Mouse (Mus musculus) neural tube, embryonic 14.5 days (tissue): ENCODE measurements around the gene Abcf2. TPM values are rescaled to one million over a fixed set of nuclear protein-coding genes. Genes with fewer than 3 reads are reported as not detected.

Experiments
- ATAC-seq: fragments of 200-750 bp; cut with Nextera tagmentation; 2 replicates; pipeline ENCODE4 v1.8.0; 2017; ENCODE audit warnings: low read depth, mild to moderate bottlenecking, moderate TSS enrichment, moderate library complexity
- H3K27ac ChIP-seq: fragments of 300-500 bp; sonication (generic); 2 replicates; pipeline ENCODE4 v1.5.1; 2014; ENCODE audit warnings: low read depth, mild to moderate bottlenecking, control low read depth, low read length, moderate library complexity, mixed read lengths
- H3K27me3 ChIP-seq: fragments of 300-500 bp; sonication (generic); 2 replicates; pipeline ENCODE4 v1.6.1; 2014; ENCODE audit warnings: low read length; ENCODE audit not compliant: control insufficient read depth, insufficient read depth
- H3K36me3 ChIP-seq: fragments of 300-500 bp; sonication (generic); 2 replicates; pipeline ENCODE4 v1.6.1; 2014; ENCODE audit warnings: low read length, mixed read lengths; ENCODE audit not compliant: control insufficient read depth, insufficient read depth
- H3K4me1 ChIP-seq: fragments of 300-500 bp; sonication (generic); 2 replicates; pipeline ENCODE4 v1.6.1; 2014; ENCODE audit warnings: low read length; ENCODE audit not compliant: control insufficient read depth, insufficient read depth
- H3K4me2 ChIP-seq: fragments of 300-500 bp; sonication (generic); 2 replicates; pipeline ENCODE4 v1.6.1; 2014; ENCODE audit warnings: mild to moderate bottlenecking, low read depth, low read length, control low read depth
- H3K4me3 ChIP-seq: fragments of 300-500 bp; sonication (generic); 2 replicates; pipeline ENCODE4 v1.5.1; 2014; ENCODE audit warnings: low read depth, low read length, control low read depth, mixed read lengths
- H3K9ac ChIP-seq: fragments of 300-500 bp; sonication (generic); replicated peaks from 2 replicates; pipeline ENCODE4 v1.6.1; 2014; ENCODE audit warnings: low read depth, mild to moderate bottlenecking, control low read depth, low read length, mixed read lengths
- H3K9me3 ChIP-seq: fragments of 300-500 bp; sonication (generic); 2 replicates; pipeline ENCODE4 v1.6.1; 2016; ENCODE audit warnings: low read length; ENCODE audit not compliant: control insufficient read depth
- WGBS: fragments of 180-500 bp; shearing (Covaris S2); extraction: QIAGEN DNeasy Blood & Tissue Kit; methylation state at CpG from one replicate; pipeline ENCODE4 v1.1.7; 2014; 5-methylcytosine and 5-hydroxymethylcytosine counted together
- polyA plus RNA-seq: library from polyadenylated mRNA; unstranded; fragments of >200 nt; fragmentation: Nextera tagmentation; extraction: Ambion mirVana; gene quantifications from 2 replicates; pipeline ENCODE4 v1.2.1, GENCODE M21; 2014

Abcf2 gene
- polyA plus RNA-seq, 1 experiment from 2014 or later, result 80.3 TPM

DNA sequence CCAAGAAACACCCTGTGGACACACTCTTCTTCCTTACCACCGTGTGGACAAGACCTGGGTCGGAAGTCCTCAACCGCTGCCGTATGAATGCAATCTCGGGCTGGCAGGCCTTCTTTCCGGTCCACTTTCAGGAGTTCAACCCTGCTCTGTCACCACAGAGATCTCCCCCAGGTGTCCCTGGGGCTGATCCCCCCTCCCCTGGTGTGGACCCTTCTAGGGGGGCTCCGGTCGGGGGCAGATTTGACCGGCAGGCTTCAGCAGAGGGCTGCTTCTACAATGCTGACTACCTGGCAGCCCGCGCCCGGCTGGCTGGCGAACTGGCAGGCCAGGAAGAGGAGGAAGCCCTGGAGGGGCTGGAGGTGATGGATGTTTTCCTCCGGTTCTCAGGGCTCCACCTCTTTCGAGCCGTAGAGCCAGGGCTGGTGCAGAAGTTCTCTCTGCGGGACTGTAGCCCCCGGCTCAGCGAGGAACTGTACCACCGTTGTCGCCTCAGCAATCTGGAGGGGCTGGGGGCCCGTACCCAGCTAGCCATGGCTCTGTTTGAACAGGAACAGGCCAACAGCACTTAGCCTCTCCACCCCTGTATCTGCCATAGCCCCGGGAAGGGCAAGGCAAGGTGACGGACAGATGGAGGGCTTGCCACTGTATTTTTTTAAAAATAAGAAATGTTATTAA, 14.7 kb upstream of the Abcf2 start:
- ATAC-seq, result no peak
- Histone ChIP-seq H3K4me2 (no peak overlapping the region), H3K27ac (no peak overlapping the region), H3K9me3 (no peaks in the 10 kb centered on the region), H3K27me3 (no peaks in the 10 kb centered on the region), H3K36me3 (peaks cover 47% of the 10 kb centered on the region), H3K4me3 (no peak overlapping the region), H3K9ac (no peak overlapping the region), H3K4me1 (peaks cover 37% of the 10 kb centered on the region)
- 60% methylated on average over 24 of the region's 24 CpGs for WGBS

DNA sequence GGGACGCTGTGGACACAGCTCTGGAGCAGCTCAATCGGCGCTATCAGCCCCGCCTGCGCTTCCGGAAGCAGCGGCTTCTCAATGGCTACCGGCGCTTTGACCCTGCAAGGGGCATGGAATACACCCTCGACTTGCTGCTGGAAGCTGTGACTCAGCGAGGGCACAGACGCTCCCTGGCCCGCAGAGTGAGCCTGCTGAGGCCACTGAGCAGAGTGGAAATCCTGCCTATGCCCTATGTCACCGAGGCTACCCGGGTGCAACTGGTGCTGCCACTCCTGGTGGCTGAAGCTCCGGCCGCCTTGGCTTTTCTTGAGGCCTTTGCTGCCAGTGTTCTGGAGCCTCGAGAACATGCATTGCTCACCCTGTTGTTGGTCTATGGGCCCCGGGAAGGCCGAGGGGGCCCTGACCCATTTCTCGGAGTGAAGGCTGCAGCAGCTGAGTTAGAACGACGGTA, 14.0 kb upstream of the Abcf2 start:
- H3K36me3 ChIP-seq, result peaks cover 47% of the 10 kb centered on the region
- no peaks in the 10 kb centered on the region for H3K27me3 ChIP-seq
- no peak overlapping the region for H3K27ac ChIP-seq
- no peak overlapping the region for H3K9ac ChIP-seq
- no peaks in the 10 kb centered on the region for H3K9me3 ChIP-seq
- H3K4me3 ChIP-seq, result no peak overlapping the region
- 32% methylated on average over 21 of the region's 23 CpGs for WGBS
- peaks cover 30% of the 10 kb centered on the region for H3K4me1 ChIP-seq
- H3K4me2 ChIP-seq, result peak overlapping the region; percentile 16; the same call in 1 of the 2 replicates
- ATAC-seq, result no peak

DNA sequence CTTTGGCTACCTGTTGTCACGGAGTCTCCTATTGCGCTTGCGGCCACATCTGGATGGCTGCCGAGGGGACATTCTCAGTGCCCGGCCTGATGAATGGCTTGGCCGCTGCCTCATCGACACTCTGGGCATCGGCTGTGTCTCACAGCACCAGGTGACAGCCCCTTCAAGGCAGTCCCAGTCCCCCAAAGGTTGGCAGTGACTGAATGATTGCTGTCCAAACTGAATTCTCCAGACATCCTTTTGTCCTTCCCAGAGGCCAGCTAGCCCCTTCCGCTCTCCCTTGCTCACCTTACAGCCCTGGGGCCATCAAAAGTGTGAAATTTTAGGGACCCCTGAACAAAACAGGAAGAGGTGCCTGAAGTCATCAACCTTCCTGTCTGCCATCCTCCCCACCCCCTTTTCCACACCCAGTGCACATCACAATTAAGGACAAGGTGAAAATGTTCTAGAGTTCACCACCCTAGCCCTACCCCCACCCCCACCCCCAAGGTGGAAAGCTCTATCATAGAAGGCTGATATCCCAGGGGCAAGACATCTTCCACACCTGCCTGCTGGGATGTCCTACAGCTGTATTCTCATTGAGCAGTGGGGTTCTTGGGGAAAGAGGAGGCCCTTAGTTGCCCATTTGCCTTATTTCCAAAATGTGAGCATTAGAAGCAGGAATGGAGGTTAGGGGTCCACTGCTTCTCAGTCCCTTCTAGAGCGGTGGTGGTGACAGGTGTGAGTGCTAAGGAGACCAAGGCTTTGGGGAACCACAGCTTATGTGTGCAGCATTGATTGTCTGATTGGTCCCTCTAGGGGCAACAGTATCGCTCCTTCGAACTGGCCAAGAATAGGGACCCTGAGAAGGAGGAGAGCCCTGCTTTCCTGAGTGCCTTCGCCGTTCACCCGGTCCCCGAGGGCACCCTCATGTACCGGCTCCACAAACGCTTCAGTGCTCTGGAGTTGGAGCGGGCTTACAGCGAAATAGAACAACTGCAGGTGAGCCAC, 12.5 kb upstream of the Abcf2 start:
- peaks cover 24% of the 10 kb centered on the region for H3K4me1 ChIP-seq
- ATAC-seq, result no peak
- peaks cover 37% of the 10 kb centered on the region for H3K36me3 ChIP-seq
- 90% methylated on average over 20 of the region's 20 CpGs for WGBS
- no peak overlapping the region for H3K4me3 ChIP-seq
- no peak overlapping the region for H3K9ac ChIP-seq
- no peaks in the 10 kb centered on the region for H3K9me3 ChIP-seq
- H3K27me3 ChIP-seq, result no peaks in the 10 kb centered on the region
- no peak overlapping the region for H3K4me2 ChIP-seq
- H3K27ac ChIP-seq, result no peak overlapping the region

DNA sequence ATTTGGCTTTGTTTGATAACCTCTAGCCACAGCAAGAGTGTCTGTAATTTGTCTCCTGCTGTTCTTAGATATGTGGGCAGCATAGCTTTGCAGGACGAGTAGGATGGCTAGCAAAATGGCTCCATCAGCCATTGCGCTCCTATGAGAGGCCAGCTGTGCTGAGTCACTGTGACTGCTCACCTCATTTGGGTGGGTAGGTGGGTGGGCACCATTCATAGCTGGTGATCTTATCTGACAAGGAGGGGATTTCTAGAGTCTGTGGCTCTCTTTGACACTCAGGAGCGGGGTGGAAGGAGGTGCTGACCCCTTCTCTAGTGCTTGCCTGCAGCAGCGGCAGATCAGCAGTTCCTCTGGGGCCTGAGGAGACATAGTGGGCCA, 9.9 kb upstream of the Abcf2 start:
- Histone ChIP-seq H3K9me3 (no peaks in the 10 kb centered on the region), H3K4me1 (peaks cover 24% of the 10 kb centered on the region), H3K36me3 (peaks cover 18% of the 10 kb centered on the region), H3K27ac (peak overlapping the region; percentile 78), H3K4me3 (peak overlapping the region; percentile 67), H3K27me3 (no peaks in the 10 kb centered on the region), H3K9ac (peak overlapping the region; percentile 87), H3K4me2 (peak overlapping the region; percentile 95)
- 27% methylated on average over 4 of the region's 4 CpGs for WGBS
- peak; percentile 13; the same call in 1 of the 2 replicates for ATAC-seq

DNA sequence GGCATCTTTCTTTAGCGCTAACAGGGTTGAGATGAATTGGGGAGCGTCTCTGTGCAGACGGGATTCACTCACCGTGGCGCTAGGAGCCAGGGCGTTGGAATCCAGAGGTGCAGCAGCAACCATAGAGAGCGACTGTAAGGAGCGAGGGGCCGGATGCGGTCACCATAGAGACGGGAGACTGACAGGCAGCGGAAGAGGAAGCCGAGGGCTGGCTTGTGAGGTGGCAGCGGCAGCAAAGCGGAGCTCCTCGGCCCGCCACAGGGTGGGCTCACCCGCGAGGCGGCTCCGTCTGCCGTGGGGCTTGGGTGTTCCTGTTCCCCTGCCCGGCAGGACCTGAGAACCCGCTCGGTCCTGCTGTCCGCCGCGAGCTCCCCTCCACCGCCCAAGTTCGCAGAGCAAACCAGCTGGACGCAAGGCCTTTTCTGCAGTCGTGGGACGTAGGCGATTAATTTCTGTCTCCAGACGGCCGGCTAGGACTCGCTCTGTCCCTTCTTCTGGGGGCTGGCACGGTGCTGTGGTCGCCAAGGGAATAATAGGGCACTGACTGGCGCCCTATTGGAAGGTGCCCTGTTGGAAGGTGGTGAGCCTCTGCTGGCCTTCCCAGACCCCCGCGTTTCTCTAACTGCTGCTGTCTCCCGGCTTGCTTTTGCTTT, 9.4 kb upstream of the Abcf2 start, which contains the start of gene Chpf2:
Gene Chpf2 (plus strand): TSS at position 195 of the 653 bp plus-strand sequence.
- Histone ChIP-seq H3K4me1 (peaks cover 20% of the 10 kb centered on the region), H3K9me3 (no peaks in the 10 kb centered on the region), H3K9ac (peak within 1 kb of the TSS; percentile 87), H3K27me3 (no peaks in the 10 kb centered on the region), H3K36me3 (peaks cover 14% of the 10 kb centered on the region), H3K4me2 (peak within 1 kb of the TSS; percentile 95), H3K27ac (peak within 1 kb of the TSS; percentile 78), H3K4me3 (peak within 1 kb of the TSS; percentile 67)
- WGBS, result under 1% methylated on average over 43 of the region's 43 CpGs
- peak; percentile 92 for ATAC-seq

DNA sequence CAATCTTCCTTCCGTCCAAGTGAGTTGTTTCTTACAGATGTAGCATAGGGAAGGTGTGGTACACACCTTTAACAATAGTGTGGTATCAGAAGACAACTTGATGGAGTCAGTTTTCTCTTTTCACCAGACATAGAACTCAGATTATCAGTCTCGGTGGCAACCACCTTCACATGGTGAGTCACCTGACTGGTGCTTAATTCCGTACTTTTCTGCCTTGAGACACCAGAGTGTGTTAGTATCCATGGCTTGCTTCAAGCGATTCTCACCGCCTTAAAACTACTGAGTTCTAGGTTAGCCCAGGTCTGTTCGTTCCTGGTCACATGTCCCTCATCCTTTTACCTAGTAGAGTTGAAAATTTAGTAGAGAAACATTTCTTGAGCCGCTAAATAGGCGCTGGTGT, 8.8 kb upstream of the Abcf2 start:
- no peaks in the 10 kb centered on the region for H3K27me3 ChIP-seq
- WGBS, result 11% methylated on average over 8 of the region's 8 CpGs
- H3K4me1 ChIP-seq, result peaks cover 15% of the 10 kb centered on the region
- peaks cover 8% of the 10 kb centered on the region for H3K36me3 ChIP-seq
- peak overlapping the region; percentile 53; the same call in 1 of the 2 replicates for H3K27ac ChIP-seq
- peak; percentile 29 for ATAC-seq
- H3K4me2 ChIP-seq, result peak overlapping the region; percentile 95
- no peaks in the 10 kb centered on the region for H3K9me3 ChIP-seq
- peak overlapping the region; percentile 67 for H3K4me3 ChIP-seq
- peak overlapping the region; percentile 87 for H3K9ac ChIP-seq

DNA sequence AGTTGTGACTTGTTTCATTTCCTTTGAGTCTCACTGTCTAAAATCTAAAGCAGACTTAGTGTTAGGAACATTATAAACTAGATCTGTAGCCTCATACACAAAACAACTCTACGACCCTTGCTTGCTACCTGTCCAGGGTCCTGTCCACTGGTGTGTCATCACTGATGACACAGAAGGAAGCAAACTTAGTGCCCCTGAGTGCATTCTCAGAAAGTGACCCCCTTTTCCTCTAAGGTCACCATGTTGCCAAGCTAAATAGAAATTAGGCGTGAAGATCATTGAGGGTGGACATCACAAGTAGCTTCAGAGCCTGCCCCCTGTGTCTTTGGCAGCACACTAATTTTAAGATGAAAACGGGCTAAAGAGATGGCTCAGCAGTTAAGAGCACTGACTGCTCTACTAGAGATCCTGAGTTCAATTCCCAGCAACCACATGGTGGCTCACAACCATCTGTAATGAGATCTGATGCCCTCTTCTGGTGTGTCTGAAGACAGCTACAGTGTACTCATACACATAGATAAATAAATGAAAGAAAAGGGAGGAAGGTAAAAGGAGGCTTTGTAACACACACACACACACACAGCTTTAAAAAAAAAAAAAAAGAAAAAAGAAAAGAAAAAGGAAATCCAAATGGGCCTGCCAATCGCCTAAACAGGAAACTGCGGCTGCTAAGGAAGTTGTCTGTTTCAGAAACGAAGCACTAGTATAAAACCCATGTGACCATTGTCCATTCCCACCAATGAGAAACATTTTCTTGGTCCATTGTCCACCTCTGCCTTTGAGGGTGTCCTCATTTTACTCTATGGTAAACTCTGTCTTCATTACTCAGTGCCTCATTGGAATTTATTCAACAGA, 1.1 kb upstream of the Abcf2 start:
- Histone ChIP-seq H3K4me3 (peak overlapping the region; percentile 72), H3K4me1 (peaks cover 6% of the 10 kb centered on the region; the same call in 1 of the 2 replicates), H3K9ac (no peak overlapping the region), H3K27me3 (no peaks in the 10 kb centered on the region), H3K9me3 (no peaks in the 10 kb centered on the region), H3K36me3 (peaks cover 6% of the 10 kb centered on the region; the same call in 1 of the 2 replicates), H3K4me2 (peak overlapping the region; percentile 45), H3K27ac (no peak overlapping the region)
- WGBS, result 73% methylated on average over 6 of the region's 6 CpGs
- ATAC-seq, result no peak

DNA sequence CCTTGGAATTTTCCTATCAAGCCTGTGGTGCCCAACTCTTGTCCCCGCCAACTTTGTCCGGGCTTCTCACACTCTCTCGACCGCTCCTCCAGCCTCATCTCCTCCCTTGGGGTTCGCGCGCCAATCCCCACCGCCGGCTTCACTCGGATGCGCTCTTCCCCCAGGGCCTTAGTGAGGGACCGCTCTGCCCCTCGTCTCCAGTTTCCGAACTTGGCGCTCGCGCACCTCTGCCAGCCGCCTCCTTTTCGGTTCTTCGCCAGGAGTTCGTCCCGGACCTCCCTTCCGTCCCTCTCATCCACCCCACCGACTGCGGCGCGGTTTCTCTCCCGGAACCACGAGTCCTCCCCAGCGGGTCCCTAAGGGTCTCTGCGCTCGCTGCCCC, 475 bp downstream of the Abcf2 start:
- under 1% methylated on average over 32 of the region's 32 CpGs for WGBS
- peak; percentile 36 for ATAC-seq
- Histone ChIP-seq H3K4me1 (peaks cover 6% of the 10 kb centered on the region; the same call in 1 of the 2 replicates), H3K27ac (peak overlapping the region; percentile 79), H3K9ac (peak overlapping the region; percentile 66), H3K9me3 (no peaks in the 10 kb centered on the region), H3K4me2 (peak overlapping the region; percentile 85), H3K4me3 (peak overlapping the region; percentile 72), H3K36me3 (peaks cover 15% of the 10 kb centered on the region; the same call in 1 of the 2 replicates), H3K27me3 (no peaks in the 10 kb centered on the region)
